Mouse (Mus musculus) cortical plate, adult 2 months (tissue): ENCODE measurements around the gene Tspan18. TPM values are rescaled to one million over a fixed set of nuclear protein-coding genes. Genes with fewer than 3 reads are reported as not detected.

Experiments used
- H3K27ac ChIP-seq: fragments of 200-500 bp; 2 replicates; pipeline ENCODE4 v1.5.1; 2012; ENCODE audit warnings: low read length, control low read depth, inconsistent platforms; ENCODE audit not compliant: insufficient read depth
- H3K4me1 ChIP-seq: fragments of 200-500 bp; 2 replicates; pipeline ENCODE4 v1.6.1; 2011; ENCODE audit warnings: low read length; ENCODE audit not compliant: control insufficient read depth, insufficient read depth
- H3K4me3 ChIP-seq: fragments of 200-500 bp; 2 replicates; pipeline ENCODE4 v1.5.1; 2011; ENCODE audit warnings: mild to moderate bottlenecking, low read length, control low read depth; ENCODE audit not compliant: insufficient read depth
- CTCF ChIP-seq: fragments of 200-500 bp; IDR thresholded peaks from 2 replicates; pipeline ENCODE4 v1.5.1; 2011; ENCODE audit warnings: mild to moderate bottlenecking, control low read depth, low read length; ENCODE audit not compliant: insufficient read depth; ENCODE audit errors: extremely low read depth
- POLR2A ChIP-seq: fragments of 200-500 bp; IDR thresholded peaks from 2 replicates; pipeline ENCODE4 v1.6.1; 2011; ENCODE audit warnings: mild to moderate bottlenecking, low read length, control low read depth; ENCODE audit not compliant: insufficient read depth; ENCODE audit errors: extremely low read depth
- polyA plus RNA-seq: library from polyadenylated mRNA; depleted of rRNA; stranded (reverse); fragments of >200 nt; gene quantifications from 2 replicates; pipeline ENCODE4 v1.2.3, GENCODE M21; 2012

The Tspan18 gene
- polyA plus RNA-seq, 1 experiment: 1.7 TPM

GRCm38 (mm10) chr2:93284625-93285024, 49.7 kb downstream of the Tspan18 start:
- Histone ChIP-seq H3K4me3 (no peak overlapping the region), H3K4me1 (peaks cover 3% of the 10 kb centered on the region; the same call in 1 of the 2 replicates), H3K27ac (no peak overlapping the region)
- no peak for TF ChIP-seq CTCF
- TF ChIP-seq POLR2A: no peak

GRCm38 (mm10) chr2:93283481-93284293, 50.6 kb downstream of the Tspan18 start:
- no peak overlapping the region for H3K4me3 ChIP-seq
- TF ChIP-seq POLR2A (no peak), CTCF (no peak)
- H3K4me1 ChIP-seq: peaks cover 3% of the 10 kb centered on the region; the same call in 1 of the 2 replicates
- H3K27ac ChIP-seq: no peak overlapping the region

GRCm38 (mm10) chr2:93282636-93283035, 51.7 kb downstream of the Tspan18 start:
- no peak overlapping the region for H3K4me3 ChIP-seq
- H3K4me1 ChIP-seq: peaks cover 3% of the 10 kb centered on the region; the same call in 1 of the 2 replicates
- no peak overlapping the region for H3K27ac ChIP-seq
- TF ChIP-seq POLR2A (no peak), CTCF (no peak)

GRCm38 (mm10) chr2:93281466-93281865, 52.8 kb downstream of the Tspan18 start:
- H3K4me1 ChIP-seq: no peaks in the 10 kb centered on the region
- no peak overlapping the region for H3K4me3 ChIP-seq
- no peak overlapping the region for H3K27ac ChIP-seq
- no peak for TF ChIP-seq POLR2A
- no peak for TF ChIP-seq CTCF

GRCm38 (mm10) chr2:93280117-93280620, 54.1 kb downstream of the Tspan18 start:
- no peak overlapping the region for H3K4me3 ChIP-seq
- H3K27ac ChIP-seq: no peak overlapping the region
- TF ChIP-seq CTCF: no peak
- no peak for TF ChIP-seq POLR2A
- no peaks in the 10 kb centered on the region for H3K4me1 ChIP-seq

GRCm38 (mm10) chr2:93278181-93278975, 55.9 kb downstream of the Tspan18 start:
- H3K27ac ChIP-seq: no peak overlapping the region
- H3K4me3 ChIP-seq: no peak overlapping the region
- H3K4me1 ChIP-seq: no peaks in the 10 kb centered on the region
- TF ChIP-seq POLR2A (no peak), CTCF (no peak)

- TF ChIP-seq POLR2A (no peak), CTCF (no peak)
- no peak overlapping the region for H3K4me3 ChIP-seq
- no peak overlapping the region for H3K27ac ChIP-seq
- H3K4me1 ChIP-seq: no peaks in the 10 kb centered on the region
These were observed 56.8 kb downstream of the Tspan18 start for GRCm38 (mm10) chr2:93277486-93277885.

- TF ChIP-seq CTCF: no peak
- TF ChIP-seq POLR2A: no peak
- Histone ChIP-seq H3K27ac (no peak overlapping the region), H3K4me3 (no peak overlapping the region), H3K4me1 (no peaks in the 10 kb centered on the region)
These were observed 58.3 kb downstream of the Tspan18 start for GRCm38 (mm10) chr2:93276026-93276425.

GRCm38 (mm10) chr2:93273916-93274315, 60.4 kb downstream of the Tspan18 start:
- no peak for TF ChIP-seq CTCF
- TF ChIP-seq POLR2A: no peak
- Histone ChIP-seq H3K4me1 (no peaks in the 10 kb centered on the region), H3K4me3 (no peak overlapping the region), H3K27ac (no peak overlapping the region)
